Mouse (Mus musculus) hindbrain, embryonic 10.5 days (tissue): Measurements from ENCODE around the gene Gm8237. TPM values are rescaled to one million over a fixed set of nuclear protein-coding genes. Genes with fewer than 3 reads are reported as not detected.
"Not testable (repeated sequence)": the region's sequence is repeated elsewhere in the genome, so short reads cannot be mapped to it uniquely, and the experiment has no call there.

ENCODE experiments used
- DNase-seq: peaks from one replicate; pipeline ENCODE4 v3.0.0-alpha.2; 2017; ENCODE audit warnings: low spot score
- H3K27ac ChIP-seq: fragments of 300-500 bp; sonication (generic); 2 replicates; pipeline ENCODE4 v1.5.1; 2016; ENCODE audit warnings: mild to moderate bottlenecking, moderate library complexity
- H3K27me3 ChIP-seq: fragments of 300-500 bp; sonication (generic); 2 replicates; pipeline ENCODE4 v1.6.1; 2016; ENCODE audit warnings: mild to moderate bottlenecking; ENCODE audit not compliant: poor library complexity, insufficient read depth, severe bottlenecking
- H3K36me3 ChIP-seq: fragments of 300-500 bp; sonication (generic); 2 replicates; pipeline ENCODE4 v1.6.1; 2016; ENCODE audit warnings: mild to moderate bottlenecking, moderate library complexity
- H3K4me1 ChIP-seq: fragments of 300-500 bp; sonication (generic); replicated peaks from 2 replicates; pipeline ENCODE4 v1.6.1; 2016; ENCODE audit warnings: mild to moderate bottlenecking
- H3K4me3 ChIP-seq: fragments of 300-500 bp; sonication (generic); 2 replicates; pipeline ENCODE4 v1.5.1; 2016; ENCODE audit warnings: mild to moderate bottlenecking, moderate library complexity
- H3K9me3 ChIP-seq: fragments of 300-500 bp; sonication (generic); 2 replicates; pipeline ENCODE4 v1.6.1; 2016; ENCODE audit warnings: mild to moderate bottlenecking, moderate library complexity
- WGBS: fragments of 180-500 bp; shearing (Covaris S2); methylation state at CpG from one replicate; pipeline ENCODE4 v1.1.7; 2016; 5-methylcytosine and 5-hydroxymethylcytosine counted together
- polyA plus RNA-seq: library from polyadenylated mRNA; unstranded; fragments of >200 nt; fragmentation: Nextera tagmentation; extraction: Ambion mirVana; gene quantifications from 2 replicates; pipeline ENCODE4 v1.2.1, GENCODE M21; 2016

Gene Gm8237
- 0.39 and 0.52 TPM in 2 replicates for polyA plus RNA-seq

DNA sequence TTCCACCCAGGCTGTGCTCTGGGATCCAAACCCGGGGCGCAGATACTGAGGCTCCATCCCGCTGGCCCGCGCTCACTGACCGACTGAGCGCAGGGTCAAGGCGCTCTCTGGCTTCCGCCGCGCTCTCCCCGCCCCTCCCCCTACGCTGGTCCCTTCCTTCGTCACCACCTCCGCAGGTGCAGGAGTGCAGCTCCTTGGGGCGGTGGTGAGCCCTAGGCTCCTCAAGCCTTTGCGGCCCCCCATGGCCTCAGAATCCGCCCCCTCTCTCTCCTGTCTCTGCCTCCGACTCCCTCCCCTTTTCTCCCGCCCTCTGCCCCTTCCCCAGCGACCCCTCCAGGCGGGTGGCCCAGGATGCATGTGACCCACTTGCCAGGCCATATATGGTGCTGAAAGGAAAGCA lies at the start of gene Gm8237:
Gene Gm8237, minus strand, starts transcription at position 142 of the 400 bp plus-strand sequence.
- DNase-seq: peak; percentile 10
- not testable (repeated sequence) for H3K4me1 ChIP-seq, H3K27me3 ChIP-seq, H3K36me3 ChIP-seq, H3K9me3 ChIP-seq
- peak within 1 kb of the TSS; percentile 56 for H3K27ac ChIP-seq
- WGBS: under 1% methylated on average over 13 of the region's 22 CpGs
- peak within 1 kb of the TSS; percentile 56 for H3K4me3 ChIP-seq

DNA sequence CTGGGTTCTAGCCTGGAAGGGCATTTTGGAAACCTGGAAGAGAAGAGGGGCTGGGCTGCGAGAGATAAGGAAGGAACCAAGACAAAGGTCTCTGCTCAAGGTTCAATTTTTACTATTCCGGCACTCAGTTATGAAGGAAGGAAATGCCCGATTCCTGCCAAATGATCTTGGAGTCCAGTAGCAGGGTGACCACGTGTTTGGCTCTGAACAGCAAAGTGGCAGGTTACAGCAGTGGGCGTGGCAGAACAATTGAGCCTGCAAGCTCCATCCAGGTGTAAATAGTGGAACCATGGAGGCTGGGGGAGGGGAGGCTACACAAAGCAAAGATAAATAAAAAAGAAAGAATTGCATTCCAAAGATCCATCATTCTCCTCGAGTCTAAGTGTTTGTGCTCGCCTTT lies 43.1 kb upstream of the Gm8237 start:
- not testable (repeated sequence) for H3K27me3 ChIP-seq, H3K4me1 ChIP-seq, H3K36me3 ChIP-seq, H3K4me3 ChIP-seq, H3K9me3 ChIP-seq, DNase-seq, H3K27ac ChIP-seq
- 82% methylated on average over 7 of the region's 7 CpGs for WGBS

DNA sequence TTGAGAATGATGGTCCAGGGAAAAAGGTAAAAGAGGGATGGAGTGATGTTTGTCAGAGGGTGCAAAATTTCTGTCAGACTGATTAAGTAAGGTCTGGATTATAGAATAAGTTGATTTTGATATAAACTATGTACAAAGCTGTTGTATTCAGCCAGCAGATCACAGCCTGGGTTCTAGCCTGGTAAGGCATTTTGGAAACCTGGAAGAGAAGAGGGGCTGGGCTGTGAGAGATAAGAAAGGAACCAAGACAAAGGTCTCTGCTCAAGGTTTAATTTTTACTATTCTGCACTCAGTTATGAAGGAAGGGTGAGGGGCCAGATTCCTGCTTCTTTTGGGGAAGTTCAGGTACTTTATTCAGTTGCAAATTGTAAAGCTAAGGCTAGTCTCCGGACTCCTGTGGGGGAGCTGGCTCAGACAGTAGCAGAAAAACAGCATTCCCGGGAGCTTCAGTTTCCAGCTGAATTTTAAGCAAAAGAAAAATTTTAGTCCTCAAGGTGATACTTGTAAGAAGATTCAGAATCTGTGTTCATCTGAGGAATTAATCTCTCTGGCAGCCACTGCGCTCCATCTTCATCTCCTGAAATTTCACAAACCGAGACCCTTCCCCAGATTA lies 38.3 kb upstream of the Gm8237 start:
- H3K4me1 ChIP-seq, DNase-seq, H3K27me3 ChIP-seq, H3K27ac ChIP-seq, H3K4me3 ChIP-seq, H3K36me3 ChIP-seq, H3K9me3 ChIP-seq: not testable (repeated sequence)
- 78% methylated on average over 4 of the region's 4 CpGs for WGBS

- not testable (repeated sequence) for H3K27me3 ChIP-seq, H3K36me3 ChIP-seq, H3K4me1 ChIP-seq, H3K27ac ChIP-seq, H3K4me3 ChIP-seq, H3K9me3 ChIP-seq, DNase-seq
- WGBS: 82% methylated on average over 2 of the region's 2 CpGs
These were observed 33.5 kb upstream of the Gm8237 start for GRCm38 (mm10) chr14:5913701-5914100.

GRCm38 (mm10) chr14:5879791-5880190 lies 391 bp downstream of the Gm8237 start:
- 1% methylated on average over 28 of the region's 28 CpGs for WGBS
- not testable (repeated sequence) for H3K27me3 ChIP-seq, H3K27ac ChIP-seq, H3K36me3 ChIP-seq, H3K4me1 ChIP-seq, H3K9me3 ChIP-seq
- peak; percentile 23 for DNase-seq
- H3K4me3 ChIP-seq: peak overlapping the region; percentile 56

DNA sequence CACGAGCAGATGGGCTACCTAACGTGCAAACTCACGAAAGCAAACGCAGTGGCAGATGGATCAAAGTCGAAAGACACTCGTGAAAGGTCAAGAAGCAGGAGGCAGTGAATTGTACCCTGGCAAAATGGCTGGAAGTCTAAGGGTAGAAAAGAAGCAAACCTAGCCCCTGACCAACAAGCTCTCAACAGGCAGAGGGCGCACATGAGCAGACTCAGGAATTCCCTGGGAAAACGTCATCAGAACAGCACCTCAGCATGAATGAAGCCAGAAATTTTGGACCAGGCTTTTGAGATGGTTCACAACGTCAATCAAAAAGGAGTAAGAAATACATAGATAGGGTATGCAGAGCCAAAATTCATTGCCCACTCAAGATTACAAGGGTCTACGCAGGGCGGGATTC lies 1.0 kb downstream of the Gm8237 start:
- not testable (repeated sequence) for H3K36me3 ChIP-seq, H3K4me1 ChIP-seq, H3K27me3 ChIP-seq, H3K4me3 ChIP-seq, H3K27ac ChIP-seq, H3K9me3 ChIP-seq
- DNase-seq: peak; percentile 56
- WGBS: 10% methylated on average over 7 of the region's 11 CpGs

GRCm38 (mm10) chr14:5855911-5856310 lies 24.3 kb downstream of the Gm8237 start:
- DNase-seq, H3K27me3 ChIP-seq, H3K9me3 ChIP-seq, H3K36me3 ChIP-seq, H3K27ac ChIP-seq, H3K4me3 ChIP-seq, H3K4me1 ChIP-seq: not testable (repeated sequence)
- 82% methylated on average over 3 of the region's 3 CpGs for WGBS

DNA sequence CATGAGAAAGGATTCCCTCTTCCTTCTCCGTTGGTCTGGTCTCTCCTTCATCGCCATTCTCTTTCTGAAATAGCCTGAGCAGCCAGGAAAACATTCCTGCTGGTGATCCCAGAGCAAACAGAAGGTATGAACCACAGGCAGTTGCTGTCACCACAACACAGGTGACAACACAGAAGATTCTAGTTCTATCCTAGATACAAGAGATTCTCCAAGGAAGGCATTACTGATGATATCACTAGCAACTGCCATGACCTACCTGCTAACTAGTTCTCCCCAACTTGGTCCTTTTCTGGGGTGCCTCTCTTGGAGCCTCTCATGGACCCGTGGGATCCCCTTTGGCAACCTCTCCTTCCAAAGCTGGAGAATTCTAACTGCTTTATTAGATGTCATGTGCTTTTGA lies 50.0 kb downstream of the Gm8237 start, which contains the start of gene Gm3424:
Gene Gm3424, minus strand, starts transcription at position 101 of the 400 bp plus-strand sequence.
- no CpG with 5 or more reads among the region's 3 CpGs for whole genome bisulfite sequencing
- not testable (repeated sequence) for H3K36me3 ChIP-seq, H3K4me3 ChIP-seq, H3K27ac ChIP-seq, DNase-seq, H3K4me1 ChIP-seq, H3K9me3 ChIP-seq, H3K27me3 ChIP-seq

- H3K36me3 ChIP-seq, H3K9me3 ChIP-seq, H3K27me3 ChIP-seq, DNase-seq, H3K4me3 ChIP-seq, H3K27ac ChIP-seq, H3K4me1 ChIP-seq: not testable (repeated sequence)
- no CpG with 5 or more reads among the region's 47 CpGs for WGBS
These were observed 67.4 kb downstream of the Gm8237 start for GRCm38 (mm10) chr14:5812699-5813356.

Other genes with a start within 250 kb of the Gm8237 start
- gene Gm8265, start 247.4 kb downstream of the Gm8237 start, polyA plus RNA-seq: not detected in 2 replicates
- not detected in 2 replicates for gene Gm9603, start 192.9 kb downstream of the Gm8237 start, polyA plus RNA-seq
- 0.22 and 0.24 TPM in 2 replicates for gene Gm3373, start 138.8 kb downstream of the Gm8237 start, polyA plus RNA-seq
- 0.65 and 0.77 TPM in 2 replicates for gene Gm3383, start 72.4 kb downstream of the Gm8237 start, polyA plus RNA-seq
- not detected in 2 replicates for gene Gm3424, start 50.1 kb downstream of the Gm8237 start, polyA plus RNA-seq
- 0.32 and 0.59 TPM in 2 replicates for gene Gm3248, start 81.4 kb upstream of the Gm8237 start, polyA plus RNA-seq
- gene Gm3453, start 98.8 kb upstream of the Gm8237 start, polyA plus RNA-seq: not detected in 2 replicates
- gene Gm6337, start 177.9 kb upstream of the Gm8237 start, polyA plus RNA-seq: not detected in 2 replicates
- 0.38 and 0.96 TPM in 2 replicates for gene Gm8206, start 213.6 kb upstream of the Gm8237 start, polyA plus RNA-seq
- 1.6 and 2.2 TPM in 2 replicates for gene Gm3468, start 228.3 kb upstream of the Gm8237 start, polyA plus RNA-seq
- gene Gm3476, start 245.4 kb upstream of the Gm8237 start, polyA plus RNA-seq: not detected in 2 replicates